In the genomic region with DNA sequence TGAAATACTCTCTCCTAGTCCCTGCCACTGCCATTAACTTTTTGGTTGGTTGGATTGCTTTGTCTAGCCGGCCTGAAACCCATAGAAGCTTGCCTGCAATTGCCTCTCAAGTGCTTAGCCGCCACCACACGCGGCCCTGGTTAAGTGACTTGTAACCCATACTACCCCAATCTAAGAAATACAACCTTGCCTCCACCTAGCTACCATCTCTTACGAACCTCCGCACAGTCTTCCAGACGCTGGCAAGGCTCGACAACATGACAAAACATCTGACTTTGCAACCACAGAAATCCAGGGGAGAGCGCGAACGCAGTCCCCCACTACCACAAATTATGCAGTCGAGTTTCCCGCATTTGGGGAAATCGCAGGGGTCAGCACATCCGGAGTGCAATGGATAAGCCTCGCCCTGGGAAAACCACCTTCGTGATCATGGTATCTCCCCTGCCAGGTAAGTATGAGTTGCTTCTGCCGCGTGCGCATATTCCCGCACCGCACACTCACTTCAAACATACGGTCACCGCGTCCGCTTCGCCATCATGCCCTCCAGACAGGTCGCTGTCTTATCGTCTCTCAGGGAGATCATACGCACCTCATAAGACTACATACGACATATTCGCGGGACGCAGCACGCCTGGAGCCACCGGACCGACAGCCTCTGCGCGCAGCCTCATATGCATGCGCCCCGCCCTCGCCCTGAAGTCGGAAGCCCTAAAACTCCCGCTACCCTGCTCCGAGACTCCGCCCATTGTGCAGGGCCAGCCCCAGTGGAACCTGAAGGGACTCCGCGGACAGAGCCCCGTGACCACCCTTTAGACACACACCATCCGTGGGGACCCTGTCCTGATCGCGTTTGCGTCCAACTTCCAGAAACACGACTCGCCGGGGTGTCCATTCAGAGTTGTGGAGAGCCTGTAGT, we compare ENCODE assay signal across 8 mouse cellular contexts. TPM values are rescaled to one million over a fixed set of nuclear protein-coding genes. Genes with fewer than 3 reads are reported as not detected.
DNase-seq lines count a peak whose midpoint lies in the region; ATAC-seq and TF ChIP-seq lines count a peak whose summit lies in the region.
"Not testable (repeated sequence)": the region's sequence is repeated elsewhere in the genome, so short reads cannot be mapped to it uniquely, and the experiment has no call there.

No protein-coding gene starts in this region.

- H3K4me3 ChIP-seq in forebrain, embryonic 14.5 days (ENCODE audit: low read depth, low read length); heart, embryonic 16.5 days (ENCODE audit: low read length); intestine, embryonic 14.5 days (ENCODE audit: low read depth, low read length); limb, embryonic 14.5 days (replicated peaks; ENCODE audit: low read length); lung, embryonic 16.5 days (ENCODE audit: low read length); midbrain, postnatal 0 days (ENCODE audit: low read depth, low read length); stomach, postnatal 0 days (ENCODE audit: low read depth, low read length): not testable (repeated sequence)

- not testable (repeated sequence) for H3K36me3 ChIP-seq in forebrain, embryonic 14.5 days (ENCODE audit: control insufficient read depth, insufficient read depth, low read length); heart, embryonic 16.5 days (ENCODE audit: control insufficient read depth, insufficient read depth); intestine, embryonic 14.5 days (ENCODE audit: control insufficient read depth, insufficient read depth, low read length); limb, embryonic 14.5 days (ENCODE audit: control insufficient read depth, insufficient read depth, low read length); lung, embryonic 16.5 days (ENCODE audit: control insufficient read depth, insufficient read depth, low read length); midbrain, postnatal 0 days (ENCODE audit: insufficient read depth, low read length); stomach, postnatal 0 days (ENCODE audit: control insufficient read depth, insufficient read depth, low read length)

- not testable (repeated sequence) for H3K27ac ChIP-seq in forebrain, embryonic 14.5 days (ENCODE audit: low read depth, low read length); heart, embryonic 16.5 days (ENCODE audit: low read length); intestine, embryonic 14.5 days (ENCODE audit: low read depth); limb, embryonic 14.5 days (replicated peaks; ENCODE audit: low read depth, low read length); lung, embryonic 16.5 days (ENCODE audit: low read length); midbrain, postnatal 0 days (ENCODE audit: low read depth, low read length); stomach, postnatal 0 days (replicated peaks)

- H3K27me3 ChIP-seq in forebrain, embryonic 14.5 days (replicated peaks; ENCODE audit: control insufficient read depth, insufficient read depth, low read length); heart, embryonic 16.5 days (ENCODE audit: control insufficient read depth, insufficient read depth, low read length); intestine, embryonic 14.5 days (replicated peaks; ENCODE audit: control insufficient read depth, insufficient read depth, low read length); limb, embryonic 14.5 days (ENCODE audit: control insufficient read depth, insufficient read depth, low read length); lung, embryonic 16.5 days (ENCODE audit: control insufficient read depth, insufficient read depth, low read depth, low read length); midbrain, postnatal 0 days (ENCODE audit: insufficient read depth, low read length); stomach, postnatal 0 days (ENCODE audit: control insufficient read depth, insufficient read depth, low read length): not testable (repeated sequence)

- DNase-seq in forebrain, embryonic 14.5 days (ENCODE audit: low spot score); intestine, embryonic 14.5 days (ENCODE audit: low spot score); limb, embryonic 14.5 days (ENCODE audit: low spot score); midbrain, postnatal 0 days (ENCODE audit: low spot score); stomach, postnatal 0 days (ENCODE audit: low spot score): not testable (repeated sequence)

- ATAC-seq in common myeloid progenitor, adult 5-6 weeks (replicated peaks; ENCODE audit: low read depth, poor library complexity, severe bottlenecking): peak; percentile 70
- ATAC-seq in forebrain, embryonic 14.5 days: peak; percentile 92
- ATAC-seq in heart, embryonic 16.5 days (replicated peaks; ENCODE audit: extremely low read depth, insufficient read depth, low FRiP score): peak; percentile 94
- ATAC-seq in intestine, embryonic 14.5 days (replicated peaks; ENCODE audit: low FRiP score, low TSS enrichment, low read depth): peak; percentile 95
- ATAC-seq in limb, embryonic 14.5 days (ENCODE audit: low FRiP score, low read depth): peak; percentile 92
- peak; percentile 97 for ATAC-seq in lung, embryonic 16.5 days (ENCODE audit: low read depth)
- ATAC-seq in midbrain, postnatal 0 days (ENCODE audit: low FRiP score): peak; percentile 90
- peak; percentile 93 for ATAC-seq in stomach, postnatal 0 days (ENCODE audit: low FRiP score, low TSS enrichment)

- WGBS in forebrain, embryonic 14.5 days: no CpG with 5 or more reads among the region's 56 CpGs
- no CpG with 5 or more reads among the region's 56 CpGs for WGBS in heart, embryonic 16.5 days
- no CpG with 5 or more reads among the region's 56 CpGs for WGBS in intestine, embryonic 14.5 days
- WGBS in limb, embryonic 14.5 days: no CpG with 5 or more reads among the region's 56 CpGs
- WGBS in lung, embryonic 16.5 days: no CpG with 5 or more reads among the region's 56 CpGs
- whole genome bisulfite sequencing in midbrain, postnatal 0 days: no CpG with 5 or more reads among the region's 56 CpGs
- WGBS in stomach, postnatal 0 days: no CpG with 5 or more reads among the region's 56 CpGs

- not testable (repeated sequence) for H3K9me3 ChIP-seq in forebrain, embryonic 14.5 days (replicated peaks; ENCODE audit: control insufficient read depth, low read length); heart, embryonic 16.5 days (replicated peaks; ENCODE audit: control insufficient read depth, low read length); intestine, embryonic 14.5 days (ENCODE audit: control insufficient read depth, low read length); limb, embryonic 14.5 days (ENCODE audit: control insufficient read depth, low read length); lung, embryonic 16.5 days (ENCODE audit: control insufficient read depth, low read length); midbrain, postnatal 0 days (ENCODE audit: low read length); stomach, postnatal 0 days (ENCODE audit: control insufficient read depth, low read length)

- H3K9ac ChIP-seq in forebrain, embryonic 14.5 days (ENCODE audit: low read length); heart, embryonic 16.5 days (ENCODE audit: low read length); intestine, embryonic 14.5 days (ENCODE audit: low read length); limb, embryonic 14.5 days (ENCODE audit: low read depth, low read length, severe bottlenecking); lung, embryonic 16.5 days (ENCODE audit: low read length); midbrain, postnatal 0 days (replicated peaks; ENCODE audit: low read length, poor library complexity, severe bottlenecking); stomach, postnatal 0 days (ENCODE audit: low read length): not testable (repeated sequence)

- H3K4me2 ChIP-seq in forebrain, embryonic 14.5 days (ENCODE audit: low read length); heart, embryonic 16.5 days (ENCODE audit: low read depth, low read length); intestine, embryonic 14.5 days (ENCODE audit: low read length); limb, embryonic 14.5 days (replicated peaks; ENCODE audit: low read depth, low read length, severe bottlenecking); lung, embryonic 16.5 days (ENCODE audit: low read depth, low read length); midbrain, postnatal 0 days (ENCODE audit: low read depth, low read length, poor library complexity, severe bottlenecking); stomach, postnatal 0 days (replicated peaks; ENCODE audit: low read depth): not testable (repeated sequence)

- TF ChIP-seq POLR2A in limb, embryonic 14.5 days (IDR thresholded peaks at IDR 0.05; ENCODE audit: borderline replicate concordance, extremely low read depth, insufficient read depth, insufficient read length): not testable (repeated sequence)

- not testable (repeated sequence) for TF ChIP-seq EP300 in stomach, postnatal 0 days (optimal IDR thresholded peaks at IDR 0.05)

- not testable (repeated sequence) for H3K4me1 ChIP-seq in forebrain, embryonic 14.5 days (ENCODE audit: control insufficient read depth, insufficient read depth, low read length); heart, embryonic 16.5 days (ENCODE audit: control insufficient read depth, insufficient read depth, low read length); intestine, embryonic 14.5 days (replicated peaks; ENCODE audit: control insufficient read depth, insufficient read depth, low read length); limb, embryonic 14.5 days (ENCODE audit: control insufficient read depth, insufficient read depth, low read length); lung, embryonic 16.5 days (replicated peaks; ENCODE audit: control insufficient read depth, insufficient read depth, low read length); midbrain, postnatal 0 days (ENCODE audit: insufficient read depth, low read length); stomach, postnatal 0 days (replicated peaks; ENCODE audit: control insufficient read depth, insufficient read depth)

- TF ChIP-seq CTCF in midbrain, postnatal 0 days (IDR thresholded peaks at IDR 0.05); stomach, postnatal 0 days (IDR thresholded peaks at IDR 0.05; ENCODE audit: low read depth): not testable (repeated sequence)

RNA-seq across cellular contexts. Expression of a gene that starts 23.4 kb away (rescaled TPM):
- 55.4 and 62.9 TPM in 2 replicates for total RNA-seq in common myeloid progenitor, adult 5-6 weeks (2017)
- 84.0 and 87.0 TPM in 2 replicates for polyA plus RNA-seq in forebrain, embryonic 14.5 days (2014; fragmentation: Nextera tagmentation; extraction: Ambion mirVana)
- 43.3 and 45.7 TPM in 2 replicates for polyA plus RNA-seq in heart, embryonic 16.5 days (2015; fragmentation: Nextera tagmentation; extraction: Ambion mirVana)
- polyA plus RNA-seq in intestine, embryonic 14.5 days (2014; fragmentation: Nextera tagmentation; extraction: Ambion mirVana): 59.2 and 61.5 TPM in 2 replicates
- polyA plus RNA-seq in limb, embryonic 14.5 days (2012; rRNA removed): 13.2 and 19.5 TPM in 2 replicates
- 64.3 and 68.7 TPM in 2 replicates for polyA plus RNA-seq in limb, embryonic 14.5 days (2014; fragmentation: Nextera tagmentation; extraction: Ambion mirVana)
- polyA plus RNA-seq in lung, embryonic 16.5 days (2015; fragmentation: Nextera tagmentation; extraction: Ambion mirVana): 61.8 and 62.7 TPM in 2 replicates
- 24.3 and 32.9 TPM in 2 replicates for total RNA-seq in midbrain, postnatal 0 days (2014; rRNA removed)
- polyA plus RNA-seq in midbrain, postnatal 0 days (2015; fragmentation: Nextera tagmentation; extraction: Ambion mirVana): 89.8 and 104 TPM in 2 replicates
- polyA plus RNA-seq in stomach, postnatal 0 days (2015; fragmentation: Nextera tagmentation; extraction: Ambion mirVana): 63.9 and 66.0 TPM in 2 replicates
